Comparison of ENCODE assay signal across 7 mouse cellular contexts in the genomic region with DNA sequence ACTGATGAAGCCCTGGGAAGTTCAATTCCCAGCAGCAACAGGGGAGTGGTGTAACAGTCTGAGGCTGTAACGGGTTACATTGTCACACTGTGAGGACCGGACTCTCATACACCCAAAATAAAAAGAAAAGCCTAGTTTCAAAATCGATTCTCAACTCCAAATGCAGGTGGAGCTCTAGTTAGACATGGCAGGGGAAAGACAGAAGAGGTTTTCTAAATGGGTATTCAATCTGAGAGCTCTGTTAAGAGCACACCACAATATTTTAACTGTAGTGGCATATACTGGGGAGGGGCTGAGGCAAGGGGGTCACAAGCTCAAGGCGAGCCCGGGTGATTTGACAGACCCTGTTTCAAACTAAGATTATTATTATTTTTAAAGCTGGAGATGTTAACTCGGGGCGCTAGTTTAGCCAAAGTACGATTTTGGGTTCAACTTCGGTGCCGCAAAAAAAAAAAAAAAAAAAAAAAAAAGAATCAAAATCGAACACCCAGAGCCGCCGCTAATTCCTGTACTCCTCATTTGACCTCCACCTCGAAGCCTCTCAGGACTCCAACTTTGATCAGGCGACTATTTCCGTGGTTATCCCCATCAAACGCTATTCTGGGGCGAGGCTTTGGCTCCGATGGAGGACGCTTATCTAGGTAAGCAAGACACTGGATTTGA. TPM values are rescaled to one million over a fixed set of nuclear protein-coding genes. Genes with fewer than 3 reads are reported as not detected.
DNase-seq lines count a peak whose midpoint lies in the region; ATAC-seq lines count a peak whose summit lies in the region.

No protein-coding gene starts in this region.

- 3% methylated on average over 20 of the region's 20 CpGs for WGBS in embryonic facial prominence, embryonic 13.5 days
- 2% methylated on average over 20 of the region's 20 CpGs for WGBS in limb, embryonic 13.5 days
- 2% methylated on average over 20 of the region's 20 CpGs for WGBS in stomach, embryonic 16.5 days

- no peaks in the 10 kb centered on the region for H3K9me3 ChIP-seq in megakaryocyte, embryonic 14.5 days
- no peaks in the 10 kb centered on the region for H3K9me3 ChIP-seq in embryonic facial prominence, embryonic 13.5 days
- no peaks in the 10 kb centered on the region for H3K9me3 ChIP-seq in limb, embryonic 13.5 days
- no peaks in the 10 kb centered on the region for H3K9me3 ChIP-seq in stomach, embryonic 16.5 days (replicated peaks; ENCODE audit: control insufficient read depth, low read length)

- no peaks in the 10 kb centered on the region for H3K27me3 ChIP-seq in megakaryocyte, embryonic 14.5 days (replicated peaks)
- peaks cover 16% of the 10 kb centered on the region; the same call in 1 of the 2 replicates for H3K27me3 ChIP-seq in embryonic facial prominence, embryonic 13.5 days
- peaks cover 12% of the 10 kb centered on the region for H3K27me3 ChIP-seq in limb, embryonic 13.5 days
- H3K27me3 ChIP-seq in stomach, embryonic 16.5 days (ENCODE audit: control insufficient read depth, insufficient read depth, low read length), result 0 out of 2 replicates have a peak, but pooled peaks cover 3% of the 10 kb centered on the region

- peaks cover 64% of the 10 kb centered on the region for H3K4me1 ChIP-seq in megakaryocyte, embryonic 14.5 days
- H3K4me1 ChIP-seq in embryonic facial prominence, embryonic 13.5 days, result peaks cover 17% of the 10 kb centered on the region
- peaks cover 19% of the 10 kb centered on the region for H3K4me1 ChIP-seq in limb, embryonic 13.5 days
- peaks cover 16% of the 10 kb centered on the region for H3K4me1 ChIP-seq in stomach, embryonic 16.5 days (ENCODE audit: control insufficient read depth, insufficient read depth, low read length)

- no peak for ATAC-seq in megakaryocyte, adult 5-6 weeks (ENCODE audit: poor library complexity, severe bottlenecking)
- no peak for ATAC-seq in embryonic facial prominence, embryonic 13.5 days (ENCODE audit: insufficient number of reproducible peaks, insufficient read depth, low FRiP score, low TSS enrichment, low read depth)
- no peak for ATAC-seq in limb, embryonic 13.5 days (ENCODE audit: low FRiP score, low read depth)
- no peak for ATAC-seq in stomach, embryonic 16.5 days (ENCODE audit: insufficient read depth, low FRiP score)

- peaks cover 61% of the 10 kb centered on the region for H3K36me3 ChIP-seq in megakaryocyte, embryonic 14.5 days (replicated peaks; ENCODE audit: low read length)
- H3K36me3 ChIP-seq in embryonic facial prominence, embryonic 13.5 days, result peaks cover 40% of the 10 kb centered on the region
- peaks cover 42% of the 10 kb centered on the region for H3K36me3 ChIP-seq in limb, embryonic 13.5 days
- peaks cover 15% of the 10 kb centered on the region; the same call in 1 of the 2 replicates for H3K36me3 ChIP-seq in stomach, embryonic 16.5 days (ENCODE audit: control insufficient read depth, insufficient read depth, low read length)

- H3K9ac ChIP-seq in embryonic facial prominence, embryonic 13.5 days, result peak overlapping the region; percentile 99
- H3K9ac ChIP-seq in limb, embryonic 13.5 days, result peak overlapping the region; percentile 95
- peak overlapping the region; percentile 100 for H3K9ac ChIP-seq in stomach, embryonic 16.5 days (ENCODE audit: low read length)

- H3K27ac ChIP-seq in embryonic facial prominence, embryonic 13.5 days, result peak overlapping the region; percentile 93
- H3K27ac ChIP-seq in limb, embryonic 13.5 days, result peak overlapping the region; percentile 93; the same call in 1 of the 2 replicates
- H3K27ac ChIP-seq in stomach, embryonic 16.5 days (ENCODE audit: low read length), result peak overlapping the region; percentile 96

- no peak for DNase-seq in adrenal gland, postnatal 14 days
- DNase-seq in urinary bladder, adult 18-20 months (ENCODE audit: low spot score in 2 of 2), result no peak

- H3K4me3 ChIP-seq in megakaryocyte, embryonic 14.5 days (replicated peaks), result peak overlapping the region; percentile 98
- H3K4me3 ChIP-seq in embryonic facial prominence, embryonic 13.5 days, result peak overlapping the region; percentile 95
- peak overlapping the region; percentile 74 for H3K4me3 ChIP-seq in limb, embryonic 13.5 days
- H3K4me3 ChIP-seq in stomach, embryonic 16.5 days (replicated peaks; ENCODE audit: low read length), result peak overlapping the region; percentile 97

- H3K4me2 ChIP-seq in embryonic facial prominence, embryonic 13.5 days, result peak overlapping the region; percentile 77
- peak overlapping the region; percentile 84 for H3K4me2 ChIP-seq in limb, embryonic 13.5 days (replicated peaks)
- peak overlapping the region; percentile 72 for H3K4me2 ChIP-seq in stomach, embryonic 16.5 days (ENCODE audit: low read depth, low read length)

RNA-seq across cellular contexts. Expression of gene Chtop, which starts 0.9 kb away (rescaled TPM):
- 33.3 and 68.8 TPM in 2 replicates for polyA plus RNA-seq in megakaryocyte, embryonic 14.5 days (2012; ENCODE audit: insufficient read depth, low replicate concordance)
- 97.7 and 99.3 TPM in 2 replicates for total RNA-seq in megakaryocyte, adult 5-6 weeks (2015)
- 85.7 and 88.3 TPM in 2 replicates for total RNA-seq in megakaryocyte, adult 5-6 weeks (2017)
- polyA plus RNA-seq in embryonic facial prominence, embryonic 13.5 days (2015; fragmentation: Nextera tagmentation; extraction: Ambion mirVana), result 187 and 195 TPM in 2 replicates
- 186 and 187 TPM in 2 replicates for polyA plus RNA-seq in limb, embryonic 13.5 days (2015; fragmentation: Nextera tagmentation; extraction: Ambion mirVana)
- 92.7 and 105 TPM in 2 replicates for polyA plus RNA-seq in stomach, embryonic 16.5 days (2015; fragmentation: Nextera tagmentation; extraction: Ambion mirVana)
- total RNA-seq in adrenal gland, postnatal 14 days (2021), result 108 and 112 TPM in 2 replicates

RNA-seq across cellular contexts. Expression of gene S100a1, which starts 5.8 kb away (rescaled TPM):
- polyA plus RNA-seq in megakaryocyte, embryonic 14.5 days (2012; ENCODE audit: insufficient read depth, low replicate concordance), result 9.9 and 105 TPM in 2 replicates
- 70.5 and 89.5 TPM in 2 replicates for total RNA-seq in megakaryocyte, adult 5-6 weeks (2015)
- 50.9 and 80.4 TPM in 2 replicates for total RNA-seq in megakaryocyte, adult 5-6 weeks (2017)
- polyA plus RNA-seq in embryonic facial prominence, embryonic 13.5 days (2015; fragmentation: Nextera tagmentation; extraction: Ambion mirVana), result 13.5 and 16.5 TPM in 2 replicates
- 14.2 and 15.0 TPM in 2 replicates for polyA plus RNA-seq in limb, embryonic 13.5 days (2015; fragmentation: Nextera tagmentation; extraction: Ambion mirVana)
- polyA plus RNA-seq in stomach, embryonic 16.5 days (2015; fragmentation: Nextera tagmentation; extraction: Ambion mirVana), result 85.3 and 99.1 TPM in 2 replicates
- total RNA-seq in adrenal gland, postnatal 14 days (2021), result 294 and 337 TPM in 2 replicates

RNA-seq across cellular contexts. Expression of gene S100a13, which starts 5.8 kb away (rescaled TPM):
- 3.7 and 30.3 TPM in 2 replicates for polyA plus RNA-seq in megakaryocyte, embryonic 14.5 days (2012; ENCODE audit: insufficient read depth, low replicate concordance)
- 121 and 128 TPM in 2 replicates for total RNA-seq in megakaryocyte, adult 5-6 weeks (2015)
- 141 and 179 TPM in 2 replicates for total RNA-seq in megakaryocyte, adult 5-6 weeks (2017)
- polyA plus RNA-seq in embryonic facial prominence, embryonic 13.5 days (2015; fragmentation: Nextera tagmentation; extraction: Ambion mirVana), result 24.2 and 26.7 TPM in 2 replicates
- polyA plus RNA-seq in limb, embryonic 13.5 days (2015; fragmentation: Nextera tagmentation; extraction: Ambion mirVana), result 26.7 and 30.8 TPM in 2 replicates
- polyA plus RNA-seq in stomach, embryonic 16.5 days (2015; fragmentation: Nextera tagmentation; extraction: Ambion mirVana), result 37.3 and 44.1 TPM in 2 replicates
- total RNA-seq in adrenal gland, postnatal 14 days (2021), result 75.0 and 84.7 TPM in 2 replicates

RNA-seq across cellular contexts. Expression of gene Snapin, which starts 17.6 kb away (rescaled TPM):
- polyA plus RNA-seq in megakaryocyte, embryonic 14.5 days (2012; ENCODE audit: insufficient read depth, low replicate concordance), result 3.0 and 5.3 TPM in 2 replicates
- 41.6 and 47.3 TPM in 2 replicates for total RNA-seq in megakaryocyte, adult 5-6 weeks (2015)
- total RNA-seq in megakaryocyte, adult 5-6 weeks (2017), result 40.9 and 49.5 TPM in 2 replicates
- polyA plus RNA-seq in embryonic facial prominence, embryonic 13.5 days (2015; fragmentation: Nextera tagmentation; extraction: Ambion mirVana), result 85.5 and 100 TPM in 2 replicates
- polyA plus RNA-seq in limb, embryonic 13.5 days (2015; fragmentation: Nextera tagmentation; extraction: Ambion mirVana), result 83.1 and 85.4 TPM in 2 replicates
- polyA plus RNA-seq in stomach, embryonic 16.5 days (2015; fragmentation: Nextera tagmentation; extraction: Ambion mirVana), result 77.5 and 79.1 TPM in 2 replicates
- total RNA-seq in adrenal gland, postnatal 14 days (2021), result 46.1 and 49.2 TPM in 2 replicates

RNA-seq across cellular contexts. Expression of gene S100a14, which starts 18.2 kb away (rescaled TPM):
- 0.10 TPM in 1 of 2 replicates, not detected in the other for polyA plus RNA-seq in megakaryocyte, embryonic 14.5 days (2012; ENCODE audit: insufficient read depth, low replicate concordance)
- total RNA-seq in megakaryocyte, adult 5-6 weeks (2015), result not detected in 2 replicates
- total RNA-seq in megakaryocyte, adult 5-6 weeks (2017), result 0.16 TPM in 1 of 2 replicates, not detected in the other
- 22.7 and 25.5 TPM in 2 replicates for polyA plus RNA-seq in embryonic facial prominence, embryonic 13.5 days (2015; fragmentation: Nextera tagmentation; extraction: Ambion mirVana)
- 9.4 and 9.9 TPM in 2 replicates for polyA plus RNA-seq in limb, embryonic 13.5 days (2015; fragmentation: Nextera tagmentation; extraction: Ambion mirVana)
- polyA plus RNA-seq in stomach, embryonic 16.5 days (2015; fragmentation: Nextera tagmentation; extraction: Ambion mirVana), result 149 and 199 TPM in 2 replicates
- total RNA-seq in adrenal gland, postnatal 14 days (2021), result 0.56 and 0.85 TPM in 2 replicates
